Mouse (Mus musculus): ENCODE data around the gene Slc35f1.

DNA sequence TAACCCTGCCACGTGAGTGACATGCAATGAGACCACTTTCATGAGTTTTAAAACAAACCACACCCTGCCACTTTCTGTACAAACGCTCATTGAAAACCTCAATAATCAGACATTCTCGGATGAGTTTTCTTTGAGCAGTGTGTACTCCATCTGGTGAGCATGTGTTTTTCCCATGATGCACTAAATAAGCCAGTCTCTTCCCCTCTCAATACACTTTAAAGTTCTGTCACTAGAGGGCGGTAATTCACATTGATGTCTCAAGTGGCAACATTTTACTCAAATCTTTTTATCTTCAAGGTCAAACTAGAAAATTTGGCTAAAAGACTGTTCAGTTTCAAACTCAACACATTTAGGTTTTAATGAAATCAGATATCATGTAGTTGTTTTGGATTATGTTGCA is 68.3 kb downstream of the Slc35f1 start:
- TF ChIP-seq CTCF (conservative IDR thresholded peaks at IDR 0.05; ENCODE audit: insufficient read depth, insufficient read length, low read depth, low read length) (no peak), POLR2A (IDR thresholded peaks at IDR 0.05; ENCODE audit: low read depth, low read length) (no peak)
